10 mouse cellular contexts compared by ENCODE assay signal in genomic region chr19:6116113-6116850, GRCm38 (mm10). TPM values are rescaled to one million over a fixed set of nuclear protein-coding genes. Genes with fewer than 3 reads are reported as not detected.
A peak's percentile ranks its signal among the peaks of the same experiment; 100 is the strongest.
DNase-seq lines count a peak whose midpoint lies in the region; ATAC-seq and TF ChIP-seq lines count a peak whose summit lies in the region.
"Had no signal": no experiment of that assay in that cellular context is flagged by ENCODE, and none has a peak within 500 bp of the region (broad histone marks: within the 10 kb centered on the region; RNA-seq: fewer than 3 reads in every experiment).

No protein-coding gene starts in this region.

- WGBS in forebrain, embryonic 10.5 days, result 94% methylated on average over 15 of the region's 15 CpGs
- 88% methylated on average over 15 of the region's 15 CpGs for WGBS in forebrain, postnatal 0 days
- 93% methylated on average over 15 of the region's 15 CpGs for WGBS in kidney, postnatal 0 days

- peak overlapping the region; percentile 96 for H3K4me3 ChIP-seq in forebrain, embryonic 10.5 days
- no peak overlapping the region for H3K4me3 ChIP-seq in forebrain, postnatal 0 days (ENCODE audit: low read depth, low read length)
- no peak overlapping the region for H3K4me3 ChIP-seq in kidney, postnatal 0 days (replicated peaks; ENCODE audit: low read depth, low read length)

- peaks cover 32% of the 10 kb centered on the region for H3K4me1 ChIP-seq in forebrain, embryonic 10.5 days
- peaks cover 15% of the 10 kb centered on the region for H3K4me1 ChIP-seq in forebrain, postnatal 0 days (ENCODE audit: insufficient read depth)
- peaks cover 5% of the 10 kb centered on the region for H3K4me1 ChIP-seq in kidney, postnatal 0 days (replicated peaks; ENCODE audit: insufficient read depth, low read length)

- ATAC-seq in forebrain, postnatal 0 days, result no peak
- ATAC-seq in kidney, postnatal 0 days (replicated peaks; ENCODE audit: low FRiP score, low read depth), result no peak

- H3K9me3 ChIP-seq in forebrain, embryonic 10.5 days, result no peaks in the 10 kb centered on the region
- no peaks in the 10 kb centered on the region for H3K9me3 ChIP-seq in forebrain, postnatal 0 days (ENCODE audit: low read length)
- H3K9me3 ChIP-seq in kidney, postnatal 0 days (replicated peaks; ENCODE audit: low read length), result no peaks in the 10 kb centered on the region

- TF ChIP-seq CTCF in forebrain, postnatal 0 days (IDR thresholded peaks at IDR 0.05; ENCODE audit: low read depth), result no peak
- TF ChIP-seq CTCF in kidney, postnatal 0 days (IDR thresholded peaks at IDR 0.05; ENCODE audit: low read depth), result no peak

- H3K9ac ChIP-seq in forebrain, postnatal 0 days, result no peak overlapping the region
- H3K9ac ChIP-seq in kidney, postnatal 0 days (ENCODE audit: low read depth, low read length), result 0 out of 2 replicates have a peak overlapping the region, but pooled peaks have one; percentile 18

- DNase-seq in forebrain, embryonic 10.5 days (ENCODE audit: extremely low spot score, low spot score), result no peak
- no peak for DNase-seq in forebrain, postnatal 0 days
- DNase-seq in right cerebral cortex, adult 18-20 months, result peak; percentile 25
- no peak for DNase-seq in right cerebral cortex, postnatal 4 days
- DNase-seq in kidney, postnatal 0 days (ENCODE audit: low spot score), result no peak
- no peak for DNase-seq in layer of hippocampus, adult 11-12 months (ENCODE audit: low spot score)
- no peak for DNase-seq in urinary bladder, postnatal 14 days (ENCODE audit: low spot score)
- DNase-seq in layer of hippocampus, postnatal 36 days, result no peak

- no peaks in the 10 kb centered on the region for H3K27me3 ChIP-seq in forebrain, embryonic 10.5 days (ENCODE audit: poor library complexity, severe bottlenecking)
- no peaks in the 10 kb centered on the region for H3K27me3 ChIP-seq in forebrain, postnatal 0 days (ENCODE audit: insufficient read depth, low read length)
- H3K27me3 ChIP-seq in kidney, postnatal 0 days (ENCODE audit: insufficient read depth, low read length), result no peaks in the 10 kb centered on the region

- H3K4me2 ChIP-seq in forebrain, postnatal 0 days (ENCODE audit: low read depth), result no peak overlapping the region
- peak overlapping the region; percentile 98; the same call in 1 of the 2 replicates for H3K4me2 ChIP-seq in kidney, postnatal 0 days (ENCODE audit: low read length)

- H3K36me3 ChIP-seq in forebrain, embryonic 10.5 days (replicated peaks), result peaks cover 58% of the 10 kb centered on the region
- peaks cover 37% of the 10 kb centered on the region for H3K36me3 ChIP-seq in forebrain, postnatal 0 days (ENCODE audit: insufficient read depth)
- peaks cover 19% of the 10 kb centered on the region for H3K36me3 ChIP-seq in kidney, postnatal 0 days (ENCODE audit: insufficient read depth, low read length)

- no peak overlapping the region for H3K27ac ChIP-seq in forebrain, embryonic 10.5 days
- H3K27ac ChIP-seq in forebrain, postnatal 0 days (ENCODE audit: low read depth, low read length), result no peak overlapping the region
- no peak overlapping the region for H3K27ac ChIP-seq in kidney, postnatal 0 days
- H3K27ac ChIP-seq: macrophage had no signal

RNA-seq across cellular contexts. Expression of gene Sac3d1, which starts 2.2 kb away (rescaled TPM):
- 64.2 and 64.6 TPM in 2 replicates for polyA plus RNA-seq in forebrain, embryonic 10.5 days (2016; fragmentation: Nextera tagmentation; extraction: Ambion mirVana)
- 44.8 and 67.7 TPM in 2 replicates for total RNA-seq in forebrain, postnatal 0 days (2014; rRNA removed)
- polyA plus RNA-seq in forebrain, postnatal 0 days (2015; fragmentation: Nextera tagmentation; extraction: Ambion mirVana), result 60.8 and 61.5 TPM in 2 replicates
- 32.0 and 35.9 TPM in 2 replicates for polyA plus RNA-seq in kidney, postnatal 0 days (2015; fragmentation: Nextera tagmentation; extraction: Ambion mirVana)
- 10 to 100 TPM; 14.7 to 14.9 TPM for total RNA-seq in layer of hippocampus, postnatal 36 days (2021)

RNA-seq across cellular contexts. Expression of gene Naaladl1, which starts 10.7 kb away (rescaled TPM):
- polyA plus RNA-seq in forebrain, embryonic 10.5 days (2016; fragmentation: Nextera tagmentation; extraction: Ambion mirVana), result 0.82 and 0.88 TPM in 2 replicates
- total RNA-seq in forebrain, postnatal 0 days (2014; rRNA removed), result 0.14 and 0.15 TPM in 2 replicates
- 0.39 and 0.51 TPM in 2 replicates for polyA plus RNA-seq in forebrain, postnatal 0 days (2015; fragmentation: Nextera tagmentation; extraction: Ambion mirVana)
- 0.17 TPM in 2 replicates for polyA plus RNA-seq in kidney, postnatal 0 days (2015; fragmentation: Nextera tagmentation; extraction: Ambion mirVana)
- under 1 TPM in 1 of 2 experiments, not detected in 1; 0.12 TPM for total RNA-seq in layer of hippocampus, postnatal 36 days (2021)
- polyA plus RNA-seq: macrophage had no signal

RNA-seq across cellular contexts. Expression of gene Snx15, which starts 11.8 kb away (rescaled TPM):
- 24.1 and 25.6 TPM in 2 replicates for polyA plus RNA-seq in forebrain, embryonic 10.5 days (2016; fragmentation: Nextera tagmentation; extraction: Ambion mirVana)
- 46.1 and 57.0 TPM in 2 replicates for total RNA-seq in forebrain, postnatal 0 days (2014; rRNA removed)
- 58.0 and 60.5 TPM in 2 replicates for polyA plus RNA-seq in forebrain, postnatal 0 days (2015; fragmentation: Nextera tagmentation; extraction: Ambion mirVana)
- polyA plus RNA-seq in kidney, postnatal 0 days (2015; fragmentation: Nextera tagmentation; extraction: Ambion mirVana), result 26.5 and 30.0 TPM in 2 replicates
- 10 to 100 TPM; 40.2 to 42.5 TPM for total RNA-seq in layer of hippocampus, postnatal 36 days (2021)

RNA-seq across cellular contexts. Expression of gene AC131692.1, which starts 22.1 kb away (rescaled TPM):
- polyA plus RNA-seq in forebrain, embryonic 10.5 days (2016; fragmentation: Nextera tagmentation; extraction: Ambion mirVana), result 1.0 and 1.5 TPM in 2 replicates
- total RNA-seq in forebrain, postnatal 0 days (2014; rRNA removed), result not detected in 2 replicates
- polyA plus RNA-seq in forebrain, postnatal 0 days (2015; fragmentation: Nextera tagmentation; extraction: Ambion mirVana), result not detected in 2 replicates
- 0.17 TPM in 1 of 2 replicates, not detected in the other for polyA plus RNA-seq in kidney, postnatal 0 days (2015; fragmentation: Nextera tagmentation; extraction: Ambion mirVana)
- total RNA-seq in layer of hippocampus, postnatal 36 days (2021), result not detected
- polyA plus RNA-seq: frontal cortex, adult 2 months had no signal

RNA-seq across cellular contexts. Expression of gene Batf2, which starts 24.5 kb away (rescaled TPM):
- polyA plus RNA-seq in forebrain, embryonic 10.5 days (2016; fragmentation: Nextera tagmentation; extraction: Ambion mirVana), result not detected in 2 replicates
- not detected in 2 replicates for total RNA-seq in forebrain, postnatal 0 days (2014; rRNA removed)
- not detected in 2 replicates for polyA plus RNA-seq in forebrain, postnatal 0 days (2015; fragmentation: Nextera tagmentation; extraction: Ambion mirVana)
- 0.38 and 0.49 TPM in 2 replicates for polyA plus RNA-seq in kidney, postnatal 0 days (2015; fragmentation: Nextera tagmentation; extraction: Ambion mirVana)
- under 1 TPM; 0.28 to 0.60 TPM for total RNA-seq in layer of hippocampus, postnatal 36 days (2021)
